Mouse (Mus musculus) liver, embryonic 16.5 days (tissue): ENCODE data around the gene Gm28308. TPM values are rescaled to one million over a fixed set of nuclear protein-coding genes. Genes with fewer than 3 reads are reported as not detected.

ENCODE experiments used
- ATAC-seq: fragments of 200-750 bp; cut with Nextera tagmentation; 2 replicates; pipeline ENCODE4 v1.8.0; 2017; ENCODE audit warnings: low read depth, mild to moderate bottlenecking, moderate number of reproducible peaks, moderate library complexity
- H3K27ac ChIP-seq: fragments of 300-500 bp; sonication (generic); 2 replicates; pipeline ENCODE4 v1.5.1; 2014; ENCODE audit warnings: mild to moderate bottlenecking, low read length
- H3K27me3 ChIP-seq: fragments of 300-500 bp; sonication (generic); 2 replicates; pipeline ENCODE4 v1.6.1; 2014; ENCODE audit warnings: low read depth, low read length, mixed read lengths; ENCODE audit not compliant: control insufficient read depth, insufficient read depth
- H3K36me3 ChIP-seq: fragments of 300-500 bp; sonication (generic); 2 replicates; pipeline ENCODE4 v1.6.1; 2014; ENCODE audit warnings: mild to moderate bottlenecking; ENCODE audit not compliant: control insufficient read depth, insufficient read depth
- H3K4me1 ChIP-seq: fragments of 300-500 bp; sonication (generic); 2 replicates; pipeline ENCODE4 v1.6.1; 2014; ENCODE audit warnings: low read depth, low read length, mixed read lengths; ENCODE audit not compliant: control insufficient read depth
- H3K4me2 ChIP-seq: fragments of 300-500 bp; sonication (generic); 2 replicates; pipeline ENCODE4 v1.6.1; 2014; ENCODE audit warnings: low read depth, low read length, mixed read lengths
- H3K4me3 ChIP-seq: fragments of 300-500 bp; sonication (generic); 2 replicates; pipeline ENCODE4 v1.5.1; 2014; ENCODE audit warnings: low read depth, mild to moderate bottlenecking, low read length
- H3K9ac ChIP-seq: fragments of 300-500 bp; sonication (generic); 2 replicates; pipeline ENCODE4 v1.6.1; 2014; ENCODE audit warnings: low read depth, low read length
- H3K9me3 ChIP-seq: fragments of 300-500 bp; sonication (generic); replicated peaks from 2 replicates; pipeline ENCODE4 v1.6.1; 2016; ENCODE audit warnings: low read length; ENCODE audit not compliant: control insufficient read depth
- WGBS: fragments of 180-500 bp; shearing (Covaris S2); extraction: QIAGEN DNeasy Blood & Tissue Kit; methylation state at CpG from one replicate; pipeline ENCODE4 v1.1.7; 2014; ENCODE audit not compliant: insufficient replicate concordance; 5-methylcytosine and 5-hydroxymethylcytosine counted together
- polyA plus RNA-seq: library from polyadenylated mRNA; unstranded; fragments of >200 nt; fragmentation: Nextera tagmentation; extraction: Ambion mirVana; gene quantifications from 2 replicates; pipeline ENCODE4 v1.2.1, GENCODE M21; 2015

Gene Gm28308
- polyA plus RNA-seq, 1 experiment from 2014 or later, result not detected

- no peak for ATAC-seq
- Histone ChIP-seq H3K4me2 (peak overlapping the region; percentile 37), H3K9ac (no peak overlapping the region), H3K27me3 (peaks cover 99% of the 10 kb centered on the region), H3K4me1 (peaks cover 3% of the 10 kb centered on the region), H3K4me3 (peak overlapping the region; percentile 36), H3K9me3 (no peaks in the 10 kb centered on the region), H3K36me3 (no peaks in the 10 kb centered on the region), H3K27ac (no peak overlapping the region)
- under 1% methylated on average over 60 of the region's 60 CpGs for WGBS
These were observed 3.7 kb upstream of the Gm28308 start for GRCm38 (mm10) chr6:52216691-52217458.

- Histone ChIP-seq H3K9me3 (no peaks in the 10 kb centered on the region), H3K4me3 (no peak overlapping the region), H3K4me1 (no peaks in the 10 kb centered on the region; the same call in none of the 2 replicates), H3K27me3 (peaks cover 99% of the 10 kb centered on the region), H3K9ac (no peak overlapping the region), H3K4me2 (no peak overlapping the region), H3K36me3 (no peaks in the 10 kb centered on the region), H3K27ac (no peak overlapping the region)
- WGBS, result 2% methylated on average over 30 of the region's 30 CpGs
- ATAC-seq, result no peak
These were observed 2.8 kb upstream of the Gm28308 start for GRCm38 (mm10) chr6:52215771-52216535.

- Histone ChIP-seq H3K36me3 (no peaks in the 10 kb centered on the region), H3K4me3 (no peak overlapping the region), H3K9me3 (no peaks in the 10 kb centered on the region), H3K4me1 (no peaks in the 10 kb centered on the region; the same call in none of the 2 replicates), H3K9ac (no peak overlapping the region), H3K4me2 (no peak overlapping the region), H3K27me3 (peaks cover 97% of the 10 kb centered on the region), H3K27ac (no peak overlapping the region)
- ATAC-seq, result no peak
- WGBS, result 49% methylated on average over 3 of the region's 3 CpGs
These were observed 1.9 kb upstream of the Gm28308 start for GRCm38 (mm10) chr6:52215070-52215469.

- WGBS, result 32% methylated on average over 5 of the region's 5 CpGs
- no peaks in the 10 kb centered on the region; the same call in none of the 2 replicates for H3K4me1 ChIP-seq
- no peak for ATAC-seq
- H3K27me3 ChIP-seq, result peaks cover 97% of the 10 kb centered on the region
- no peak overlapping the region for H3K9ac ChIP-seq
- H3K36me3 ChIP-seq, result no peaks in the 10 kb centered on the region
- H3K27ac ChIP-seq, result no peak overlapping the region
- no peaks in the 10 kb centered on the region for H3K9me3 ChIP-seq
- no peak overlapping the region for H3K4me2 ChIP-seq
- no peak overlapping the region for H3K4me3 ChIP-seq
These were observed 1.1 kb upstream of the Gm28308 start for GRCm38 (mm10) chr6:52214271-52214670.

GRCm38 (mm10) chr6:52212556-52213118 lies 502 bp downstream of the Gm28308 start:
- H3K27ac ChIP-seq, result no peak overlapping the region
- H3K9ac ChIP-seq, result no peak overlapping the region
- H3K4me1 ChIP-seq, result no peaks in the 10 kb centered on the region; the same call in none of the 2 replicates
- H3K4me2 ChIP-seq, result peak overlapping the region; percentile 28
- H3K27me3 ChIP-seq, result peaks cover 97% of the 10 kb centered on the region
- no peaks in the 10 kb centered on the region for H3K36me3 ChIP-seq
- H3K9me3 ChIP-seq, result no peaks in the 10 kb centered on the region
- H3K4me3 ChIP-seq, result peak overlapping the region; percentile 36
- ATAC-seq, result no peak
- 1% methylated on average over 22 of the region's 22 CpGs for WGBS

- H3K27me3 ChIP-seq, result peaks cover 97% of the 10 kb centered on the region
- ATAC-seq, result no peak
- 3% methylated on average over 13 of the region's 13 CpGs for WGBS
- H3K4me1 ChIP-seq, result no peaks in the 10 kb centered on the region; the same call in none of the 2 replicates
- H3K27ac ChIP-seq, result no peak overlapping the region
- H3K4me2 ChIP-seq, result 0 out of 2 replicates have a peak overlapping the region, but pooled peaks have one; percentile 15
- H3K9ac ChIP-seq, result no peak overlapping the region
- no peaks in the 10 kb centered on the region for H3K36me3 ChIP-seq
- 0 out of 2 replicates have a peak overlapping the region, but pooled peaks have one; percentile 19 for H3K4me3 ChIP-seq
- H3K9me3 ChIP-seq, result no peaks in the 10 kb centered on the region
These were observed 1.2 kb downstream of the Gm28308 start for GRCm38 (mm10) chr6:52211961-52212360.

- Histone ChIP-seq H3K36me3 (no peaks in the 10 kb centered on the region), H3K4me2 (0 out of 2 replicates have a peak overlapping the region, but pooled peaks have one; percentile 15), H3K4me3 (0 out of 2 replicates have a peak overlapping the region, but pooled peaks have one; percentile 19), H3K27me3 (peaks cover 97% of the 10 kb centered on the region), H3K4me1 (no peaks in the 10 kb centered on the region; the same call in none of the 2 replicates), H3K9ac (no peak overlapping the region), H3K9me3 (no peaks in the 10 kb centered on the region), H3K27ac (no peak overlapping the region)
- ATAC-seq, result no peak
- 3% methylated on average over 37 of the region's 37 CpGs for WGBS
These were observed 1.8 kb downstream of the Gm28308 start for GRCm38 (mm10) chr6:52211170-52211935.

GRCm38 (mm10) chr6:52209685-52210046 lies 3.5 kb downstream of the Gm28308 start:
- no peak for ATAC-seq
- Histone ChIP-seq H3K27me3 (peaks cover 97% of the 10 kb centered on the region), H3K9ac (no peak overlapping the region), H3K4me3 (no peak overlapping the region), H3K4me2 (no peak overlapping the region), H3K4me1 (no peaks in the 10 kb centered on the region; the same call in none of the 2 replicates), H3K36me3 (no peaks in the 10 kb centered on the region), H3K27ac (no peak overlapping the region), H3K9me3 (no peaks in the 10 kb centered on the region)
- WGBS, result 24% methylated on average over 12 of the region's 12 CpGs
